Mouse (Mus musculus) urinary bladder, postnatal 14 days (tissue): ENCODE measurements around the gene Grin2a.

Experiments
- DNase-seq: peaks from one replicate; pipeline ENCODE4 v3.0.0; 2021; ENCODE audit warnings: low spot score

The Grin2a gene

DNA sequence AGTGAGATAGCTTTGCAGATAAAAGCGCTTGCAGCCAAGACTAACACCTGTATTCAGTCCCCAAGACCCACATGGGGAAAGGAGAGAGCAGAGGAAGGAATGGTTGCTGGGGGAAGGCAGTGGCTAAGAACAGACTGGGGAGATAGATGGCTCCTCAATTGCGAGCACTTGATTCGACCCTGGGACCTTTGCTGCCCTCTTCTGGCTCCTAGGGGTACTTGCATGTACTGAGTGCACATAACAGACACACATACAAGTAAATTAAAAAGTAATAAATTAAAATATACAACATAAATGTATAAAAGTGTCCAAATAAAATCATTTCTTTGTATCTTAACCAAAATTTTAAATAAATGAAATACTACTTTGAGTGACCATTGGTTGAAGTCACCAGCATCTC is 129.7 kb downstream of the Grin2a start:
- DNase-seq: no peak

DNA sequence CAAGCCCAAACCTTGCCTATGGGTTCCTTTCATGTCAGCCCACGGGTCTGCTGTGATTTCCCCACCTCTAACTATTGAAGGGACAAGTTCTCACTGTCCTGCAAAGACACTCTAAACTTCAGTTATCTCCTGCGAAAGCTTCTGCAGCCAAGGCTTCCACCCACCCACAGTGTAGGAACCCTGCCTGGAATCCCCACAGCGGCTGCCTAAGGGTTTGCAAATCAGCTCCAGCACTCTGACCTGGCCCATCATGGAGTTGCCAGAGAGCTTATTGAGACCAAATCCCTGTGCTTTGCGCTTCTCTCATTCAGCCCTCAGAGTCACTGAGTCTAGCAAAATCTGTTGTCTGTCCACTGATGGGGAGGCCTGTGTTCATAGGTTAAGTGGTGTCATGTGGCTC is 130.3 kb downstream of the Grin2a start:
- DNase-seq: no peak

DNA sequence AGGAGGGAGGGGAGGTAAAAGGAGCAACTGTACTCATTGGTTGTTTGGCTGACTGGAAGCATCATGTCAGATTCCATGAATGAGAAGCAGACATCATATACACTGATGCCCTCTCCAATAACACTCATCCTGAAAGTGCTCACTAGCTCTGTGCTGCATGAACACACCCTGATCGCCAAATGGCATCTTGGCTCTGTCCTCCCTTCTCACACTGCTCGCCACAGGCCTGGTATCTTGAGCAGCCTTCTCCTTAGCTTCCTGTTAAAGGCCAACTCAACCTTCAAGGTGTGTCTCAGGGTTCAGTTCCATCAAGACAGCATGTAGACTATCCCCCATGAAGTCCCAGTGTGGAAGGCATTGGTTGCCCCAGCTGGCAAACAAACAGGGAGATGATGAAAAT is 137.6 kb downstream of the Grin2a start:
- no peak for DNase-seq

DNA sequence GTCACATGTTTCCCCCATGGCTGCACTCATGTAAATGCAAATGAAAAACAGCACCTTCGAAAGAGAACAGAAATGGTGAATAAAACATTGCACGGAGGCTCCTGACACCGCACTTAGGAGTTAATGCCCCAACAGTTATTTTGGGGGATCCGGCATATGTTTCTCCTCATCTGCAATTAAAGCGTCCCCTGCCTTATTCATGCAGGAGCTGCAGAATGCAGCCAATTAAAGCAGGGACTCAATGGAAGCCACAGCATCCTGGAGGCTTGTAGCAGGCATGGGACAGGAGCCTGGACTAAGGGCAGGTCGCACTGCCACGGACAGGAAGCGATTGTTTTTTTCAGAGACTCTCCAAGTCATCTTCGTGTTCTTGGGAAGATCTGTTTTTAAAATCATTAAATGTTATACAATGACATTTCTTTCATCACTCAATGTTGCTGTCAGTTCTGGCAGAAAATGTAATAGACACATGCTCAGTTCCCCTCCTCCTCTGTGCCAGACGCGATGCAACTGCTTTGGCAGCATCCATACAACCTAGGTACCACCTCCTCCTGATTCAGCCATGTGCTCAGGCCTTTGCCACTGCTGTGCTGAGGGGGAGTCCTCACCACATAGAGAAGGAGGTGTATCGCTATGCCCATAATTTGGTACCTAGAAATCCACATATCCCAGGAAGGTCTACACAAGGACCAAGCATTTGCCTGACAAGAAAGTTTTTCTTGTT is 143.9 kb downstream of the Grin2a start:
- DNase-seq: no peak

DNA sequence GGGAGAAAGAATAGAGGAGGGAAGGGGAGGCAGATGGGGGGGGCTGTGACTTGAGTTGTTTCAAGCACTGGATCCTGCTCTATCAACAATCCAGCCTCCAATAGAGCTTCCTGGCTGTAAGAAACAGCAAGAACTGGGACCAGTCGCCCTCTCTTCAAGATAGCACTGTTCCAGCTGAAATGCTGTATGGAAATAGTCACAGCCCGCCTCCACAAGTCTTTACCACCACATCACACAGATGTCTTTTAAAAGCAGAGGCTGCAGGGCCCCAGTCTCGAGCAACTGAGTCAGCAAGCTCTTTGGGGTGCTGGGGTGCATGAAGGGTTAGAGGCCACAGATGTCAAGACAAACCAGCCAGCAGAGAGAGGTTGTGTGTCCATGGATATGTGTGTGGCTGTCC is 153.9 kb downstream of the Grin2a start:
- DNase-seq: no peak

DNA sequence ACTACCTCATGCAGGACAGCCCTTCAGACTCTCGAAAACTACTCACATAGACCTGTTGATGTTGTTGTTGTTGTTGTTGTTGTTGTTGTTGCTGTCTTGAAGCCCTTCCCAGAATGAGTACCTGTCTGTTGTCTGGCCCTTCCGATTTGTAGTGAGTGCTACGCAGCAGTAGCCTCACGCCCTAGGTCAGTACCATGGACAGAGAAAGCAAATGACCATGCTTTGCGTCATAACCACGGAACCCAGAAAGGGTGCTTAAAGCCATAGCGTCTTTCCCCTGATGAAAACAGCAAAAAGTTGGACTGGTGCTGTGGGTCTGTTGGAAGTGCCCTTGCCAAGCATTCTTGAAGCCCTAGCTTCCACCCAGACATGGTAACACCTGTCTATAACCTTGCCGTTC is 158.8 kb downstream of the Grin2a start:
- no peak for DNase-seq

DNA sequence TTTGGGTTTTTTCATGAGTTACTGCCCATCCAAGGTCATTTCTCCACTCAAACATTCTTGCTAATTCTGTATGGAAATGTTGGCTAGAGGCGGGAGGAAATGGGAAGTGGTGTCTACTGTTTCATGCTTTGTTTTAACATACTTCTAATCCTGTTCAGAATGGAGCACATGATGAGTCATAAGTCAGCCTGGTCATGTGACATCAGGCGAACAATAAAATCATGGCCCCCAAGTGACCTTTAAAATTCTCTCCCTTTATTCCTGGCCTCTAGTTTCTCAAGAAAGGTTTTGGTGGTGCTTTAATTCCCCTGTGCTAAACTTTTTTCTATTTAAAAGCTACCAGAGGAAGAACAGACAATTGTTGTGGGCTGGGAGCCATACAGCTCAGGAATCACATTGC is 161.1 kb downstream of the Grin2a start:
- no peak for DNase-seq

DNA sequence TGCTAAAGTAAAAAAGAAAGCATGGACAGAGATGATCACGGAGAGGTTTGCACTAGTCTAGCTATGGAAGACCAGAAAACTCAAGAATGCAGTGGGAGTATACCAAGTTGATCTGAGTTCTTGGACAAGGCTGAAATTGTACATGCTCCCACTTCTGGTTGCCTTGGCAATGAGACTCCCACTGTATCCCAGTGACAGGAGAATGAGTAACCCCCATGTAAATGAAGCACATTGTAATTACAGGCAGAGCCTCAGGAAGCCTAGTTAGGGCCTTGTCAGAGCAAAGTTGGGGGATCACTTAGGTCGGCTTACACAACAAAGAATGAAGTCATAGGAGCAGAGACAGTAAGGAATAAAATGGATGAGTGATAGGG is 170.3 kb downstream of the Grin2a start:
- no peak for DNase-seq

DNA sequence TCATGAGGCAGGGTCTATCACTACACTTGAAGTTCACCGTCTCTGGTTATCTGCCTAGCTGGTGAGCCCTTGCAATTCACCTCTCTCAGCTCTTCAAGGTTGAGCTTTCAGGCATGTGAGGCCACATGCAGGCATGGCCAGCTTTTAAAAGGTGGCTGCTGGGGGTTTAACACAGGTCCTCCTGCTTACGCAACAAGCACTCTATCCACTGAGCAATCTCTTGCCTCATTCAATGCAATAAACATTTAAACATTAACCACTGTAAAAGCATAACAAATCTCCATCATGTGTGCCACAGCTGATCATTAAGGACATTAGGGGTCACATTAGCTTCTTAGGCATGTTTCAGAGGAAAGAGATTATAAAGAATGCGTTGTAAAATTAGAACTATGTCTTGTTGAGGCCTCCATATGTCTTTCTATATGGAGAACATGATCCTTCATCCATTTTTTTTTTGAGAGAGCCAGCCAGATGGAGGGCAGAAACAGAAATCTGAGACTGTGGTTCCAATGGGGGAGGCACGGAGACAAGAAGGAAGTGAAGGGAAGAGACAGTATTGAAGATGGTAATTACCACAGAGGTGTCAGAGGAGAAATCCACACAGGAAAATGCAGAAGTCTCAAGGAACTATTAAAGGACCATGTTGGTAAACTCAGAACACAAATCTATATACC is 170.8 kb downstream of the Grin2a start:
- DNase-seq: no peak

DNA sequence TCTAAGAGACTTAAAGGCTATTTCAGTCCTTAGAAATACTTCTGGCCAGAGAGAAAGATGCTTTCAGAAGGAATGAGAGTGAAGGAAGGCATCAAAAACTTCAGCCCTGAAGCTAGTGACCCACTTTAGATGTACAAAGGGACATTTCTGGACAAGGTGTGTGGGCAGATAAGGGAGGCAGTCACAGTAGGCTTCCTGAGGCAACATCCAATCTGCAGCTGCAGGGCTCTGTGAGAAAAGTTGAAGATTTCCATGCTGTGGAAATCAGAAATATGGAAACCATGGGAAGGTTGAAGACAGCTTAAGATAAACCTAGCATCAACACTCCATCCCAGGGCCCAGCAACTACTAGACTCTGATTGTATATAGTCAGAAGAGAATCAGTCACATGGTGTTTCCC is 171.7 kb downstream of the Grin2a start:
- no peak for DNase-seq

DNA sequence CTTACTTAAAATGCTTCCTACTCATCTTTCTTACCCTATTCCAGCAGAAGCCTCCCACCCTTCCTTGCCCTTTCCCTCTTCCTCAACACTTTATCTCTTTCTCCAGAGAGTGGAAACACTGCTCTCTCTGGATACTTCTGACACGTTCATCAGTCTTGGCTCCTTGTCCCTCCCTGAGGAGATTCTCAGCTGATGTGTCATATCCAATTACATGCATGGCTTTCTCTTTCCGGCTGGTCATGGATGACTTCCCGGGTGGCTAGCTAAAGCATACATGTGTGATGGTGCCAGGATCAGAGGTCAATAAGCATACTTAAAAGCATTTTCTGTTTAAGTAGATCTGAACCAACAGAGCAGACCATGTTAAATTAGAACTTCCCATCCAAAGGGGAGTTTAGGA is 175.9 kb downstream of the Grin2a start:
- no peak for DNase-seq

DNA sequence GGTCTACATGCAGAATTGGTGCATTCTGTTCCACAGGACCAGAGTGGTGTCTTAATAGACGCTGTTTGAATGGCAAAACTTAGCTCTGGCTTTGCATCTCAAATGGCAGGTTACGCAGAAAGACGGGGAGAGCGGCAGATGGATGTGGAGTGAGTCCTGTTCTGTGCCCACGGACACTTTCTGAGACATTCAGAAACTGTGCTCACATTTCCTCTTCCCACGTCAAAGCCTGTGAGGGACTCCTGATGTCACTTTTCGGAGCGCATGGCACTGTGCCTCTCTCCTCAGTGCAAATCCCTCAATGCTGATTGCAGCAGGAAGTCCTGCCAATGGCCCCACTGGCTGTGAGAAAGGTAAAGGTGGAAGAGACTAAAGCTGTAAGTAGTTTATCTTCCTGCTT is 194.0 kb downstream of the Grin2a start:
- DNase-seq: no peak

DNA sequence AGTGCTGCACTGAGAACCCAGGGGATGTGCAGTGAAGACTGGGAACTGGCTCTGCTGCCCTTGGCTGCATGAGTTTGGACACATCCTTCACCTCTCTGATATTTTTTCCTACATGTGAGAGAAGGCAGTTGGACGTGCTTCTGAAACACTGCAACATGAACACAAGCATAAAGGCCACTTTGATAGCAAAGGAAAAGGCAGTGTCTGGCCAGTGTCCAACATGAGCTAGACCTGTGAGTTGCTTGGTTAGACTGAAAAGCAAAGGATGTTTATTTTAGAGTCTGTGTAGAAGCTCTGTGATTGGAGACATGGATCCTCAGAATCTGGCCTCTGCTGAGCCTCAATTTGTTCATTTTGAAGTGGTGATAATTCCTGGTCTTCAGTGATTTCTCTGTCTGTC is 195.1 kb downstream of the Grin2a start:
- no peak for DNase-seq

DNA sequence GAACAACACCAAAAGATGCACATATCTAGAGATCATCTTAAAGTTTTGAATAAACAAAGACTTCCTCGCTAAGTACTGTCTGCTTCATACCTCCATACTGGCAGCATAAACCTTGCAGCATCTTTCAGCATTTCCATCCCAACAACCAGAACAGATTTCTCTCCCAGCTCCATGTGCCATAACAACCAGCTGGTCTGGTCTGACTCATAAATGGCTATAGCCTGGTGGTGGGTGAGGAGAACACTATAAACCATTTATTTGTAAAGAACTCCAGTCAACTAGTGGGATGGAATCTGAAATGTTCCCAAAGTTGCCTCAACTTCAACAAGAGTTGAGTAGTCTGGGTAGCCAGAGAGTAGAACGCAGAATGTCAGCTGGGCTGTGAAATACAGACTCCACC is 202.4 kb downstream of the Grin2a start:
- no peak for DNase-seq

DNA sequence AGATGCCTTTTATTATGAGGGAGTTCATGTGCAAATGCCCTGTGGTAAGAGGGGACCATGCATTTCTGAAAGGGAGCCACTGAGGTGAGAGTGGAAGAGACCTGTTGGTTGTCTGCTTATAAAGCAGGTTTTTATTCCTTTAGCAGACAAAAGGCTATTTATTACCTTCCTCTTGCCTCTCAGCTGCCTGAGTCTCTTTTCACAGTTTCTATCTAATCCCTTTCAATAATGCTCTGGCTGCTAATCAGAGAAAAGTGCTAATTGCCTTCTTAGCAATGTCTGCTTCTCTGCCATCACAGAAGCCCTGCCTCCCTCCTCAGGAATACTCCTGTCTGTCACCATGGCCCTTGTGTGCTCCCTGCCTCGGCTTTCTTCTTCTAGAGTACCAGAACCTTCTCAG is 209.1 kb downstream of the Grin2a start:
- no peak for DNase-seq

DNA sequence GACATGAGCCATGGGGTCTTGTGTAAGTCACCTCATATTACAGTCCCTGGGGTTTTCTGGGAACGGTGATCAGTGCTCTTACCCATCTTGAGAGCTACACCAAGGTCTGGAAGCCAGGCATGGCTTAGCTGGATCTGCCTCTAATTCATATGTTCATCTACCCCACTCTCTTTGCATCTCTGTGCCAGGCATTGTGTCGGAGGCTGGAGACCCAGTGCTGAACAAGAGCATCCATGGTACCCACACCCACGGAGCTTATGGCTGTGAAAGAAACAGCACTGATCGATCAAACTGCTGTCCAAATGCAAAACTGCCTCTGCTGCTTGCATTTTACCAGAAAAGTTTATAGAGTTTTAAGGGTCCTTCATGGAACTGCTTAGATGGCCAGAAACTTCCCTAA is 209.5 kb downstream of the Grin2a start:
- no peak for DNase-seq

DNA sequence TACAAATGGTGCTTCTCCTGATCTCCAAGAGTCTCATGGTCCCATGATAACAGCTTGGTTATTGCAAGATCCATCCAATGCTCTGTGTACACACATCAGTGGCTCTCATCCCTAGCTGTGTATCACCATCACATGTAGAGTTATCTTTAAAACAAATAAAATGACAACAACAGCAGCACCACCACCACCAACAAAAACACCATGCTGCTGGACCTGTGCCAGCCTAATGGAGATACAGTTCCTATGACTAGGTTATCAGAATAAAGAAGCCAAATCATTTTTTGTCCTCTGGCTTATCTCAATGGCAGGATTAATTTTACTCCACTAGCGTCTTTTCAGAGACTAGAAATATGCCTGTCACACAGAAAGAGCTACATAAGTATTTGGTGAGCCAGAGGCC is 226.4 kb downstream of the Grin2a start:
- no peak for DNase-seq

DNA sequence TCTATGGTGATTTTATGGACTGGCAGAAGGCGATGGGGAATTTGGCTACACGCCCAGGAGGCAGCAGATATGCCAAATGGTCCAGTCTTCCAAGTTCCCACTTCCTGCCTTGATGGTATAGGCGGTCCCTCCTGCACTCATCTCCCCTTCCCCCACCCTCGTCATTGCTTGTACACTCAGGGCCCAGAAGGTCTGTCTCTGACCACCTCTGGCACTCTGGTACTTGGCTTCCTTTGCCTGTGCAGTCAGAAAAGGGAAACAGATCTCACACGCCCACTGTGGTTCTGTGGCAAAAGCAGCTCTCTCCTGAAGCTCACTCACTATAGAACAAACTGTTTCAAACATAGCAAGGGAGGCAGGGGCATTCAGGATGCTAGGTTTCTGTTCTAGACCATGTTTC is 227.0 kb downstream of the Grin2a start:
- DNase-seq: no peak

DNA sequence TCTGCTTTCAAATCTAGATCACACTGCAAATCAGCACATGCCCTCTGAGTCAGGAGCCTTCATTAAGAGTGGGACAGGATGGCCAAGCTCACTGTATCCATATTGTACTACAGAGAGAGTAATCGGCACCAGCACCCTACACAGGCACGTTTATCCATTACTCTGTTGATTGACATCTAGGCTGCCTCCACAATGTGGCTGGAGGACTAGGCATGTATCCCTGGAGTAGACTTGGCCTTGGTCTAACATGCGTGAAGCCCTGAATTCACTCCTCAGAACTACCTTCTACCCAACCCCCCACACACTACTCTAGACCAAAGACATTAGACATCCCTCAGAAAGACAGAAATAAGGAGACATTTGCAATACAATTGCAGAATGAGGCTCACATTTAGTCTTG is 227.4 kb downstream of the Grin2a start:
- DNase-seq: no peak

DNA sequence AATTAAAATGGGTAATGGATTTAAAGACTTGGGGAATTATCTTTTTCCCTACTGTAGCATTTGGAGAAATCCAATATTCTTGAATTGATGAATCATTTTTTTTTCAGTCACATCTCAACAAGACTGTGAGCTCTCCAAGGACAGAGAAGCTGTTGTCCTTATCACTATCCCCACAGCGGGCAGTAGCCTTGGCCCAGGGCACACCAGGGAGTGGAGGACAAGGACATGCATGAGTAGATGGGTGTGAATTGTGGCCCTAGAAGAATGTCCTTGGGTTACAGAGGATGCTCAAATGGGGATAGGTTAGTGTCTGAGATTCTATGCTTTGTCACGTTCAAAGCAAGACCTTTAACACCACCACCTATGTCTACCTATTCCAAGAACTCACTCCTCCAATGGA is 231.3 kb downstream of the Grin2a start:
- DNase-seq: no peak

DNA sequence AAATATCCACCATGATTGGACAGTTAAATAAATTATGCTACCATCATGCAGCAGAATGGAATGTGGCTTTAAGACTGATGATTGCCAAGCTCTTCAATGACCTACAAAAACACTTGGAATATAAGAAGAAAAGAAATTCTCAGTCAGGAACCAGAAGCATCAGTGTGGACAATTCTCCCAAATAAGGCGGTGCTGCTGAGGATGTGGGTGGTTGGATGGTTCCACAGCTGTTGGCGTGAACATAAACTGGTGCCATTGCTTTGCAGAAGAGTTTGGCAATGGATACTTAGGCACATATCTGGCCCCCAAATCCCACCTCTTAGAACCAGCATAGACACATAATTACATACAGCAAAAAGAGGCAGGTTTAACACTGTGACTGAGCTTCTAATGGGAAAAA is 235.0 kb downstream of the Grin2a start:
- DNase-seq: no peak

DNA sequence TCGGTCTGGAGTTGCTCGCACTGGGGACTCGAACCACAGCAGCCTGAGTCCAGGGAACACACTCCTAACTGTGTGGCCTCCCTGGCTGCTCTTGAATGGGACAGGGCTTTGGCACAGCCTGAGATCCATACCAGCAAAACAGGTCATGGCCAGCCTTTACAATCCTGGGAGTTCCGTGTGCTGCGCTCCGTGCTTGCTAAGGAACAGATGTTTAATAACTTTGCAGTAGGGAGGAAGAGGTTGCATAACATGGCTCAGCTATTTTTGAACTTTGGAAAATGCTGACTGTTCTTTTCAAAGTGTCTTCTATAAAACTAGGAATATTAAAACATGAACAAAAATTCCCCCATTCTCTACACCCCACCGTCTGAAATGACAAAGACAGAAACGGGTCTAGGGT is 238.5 kb downstream of the Grin2a start:
- no peak for DNase-seq

DNA sequence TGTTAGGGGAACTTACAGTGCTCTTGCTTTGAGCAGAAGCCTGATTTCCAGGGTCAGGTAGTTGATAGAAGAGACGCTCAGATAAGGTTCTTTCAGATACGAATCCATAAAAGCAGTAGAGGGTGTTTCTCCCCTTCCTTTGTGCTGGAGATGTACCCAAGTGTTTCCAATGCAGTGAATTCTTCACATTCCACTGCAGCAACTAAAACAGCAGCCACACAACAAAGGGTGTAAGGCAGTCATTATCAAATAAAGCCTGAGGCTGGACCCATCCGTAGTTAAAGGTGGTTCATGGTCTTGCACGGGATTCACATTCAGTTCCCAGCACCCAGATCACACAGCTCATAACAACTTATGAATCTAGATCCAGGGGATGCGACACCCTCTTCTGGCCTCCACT is 241.3 kb downstream of the Grin2a start:
- no peak for DNase-seq

DNA sequence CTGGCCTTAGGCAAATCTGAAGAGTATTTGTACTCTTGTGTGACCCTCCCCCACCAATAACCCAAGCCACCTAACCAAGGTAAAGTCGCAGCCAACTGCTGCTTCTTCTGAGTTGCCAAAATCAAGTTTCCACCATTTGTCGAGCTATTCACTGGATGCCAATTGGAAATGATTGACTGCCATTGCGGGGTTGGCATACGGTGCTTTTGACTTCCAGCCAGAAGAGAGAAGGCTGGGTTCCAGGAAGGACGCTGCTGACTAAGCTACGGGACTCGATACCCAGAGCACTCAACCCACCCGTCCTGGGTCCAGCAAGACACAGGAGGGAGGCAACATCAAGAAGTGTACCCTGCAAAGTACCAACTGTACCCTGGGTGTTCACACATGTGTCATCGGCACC is 242.3 kb downstream of the Grin2a start:
- no peak for DNase-seq
